Mouse (Mus musculus): Measurements from ENCODE around the gene Tenm3.

Gene Tenm3

DNA sequence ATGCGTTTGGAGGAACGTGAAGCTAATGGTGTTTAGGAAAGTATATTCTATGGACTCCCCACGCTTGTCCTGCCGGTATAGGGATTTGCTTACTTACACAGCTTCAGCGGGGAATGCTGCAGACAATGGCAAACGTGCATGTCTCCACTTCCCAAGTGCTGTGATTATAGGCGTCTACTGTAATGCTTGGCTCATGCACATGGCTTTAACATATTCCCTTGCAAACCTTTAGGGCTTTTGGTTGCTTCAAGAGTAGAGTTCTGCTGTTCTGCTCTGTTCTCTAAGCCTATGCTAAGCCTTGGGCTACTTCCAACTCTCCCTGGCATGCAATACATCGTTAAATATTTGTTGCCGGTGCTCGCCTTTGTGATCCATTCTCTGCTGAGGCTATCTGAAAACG, 102.8 kb downstream of the Tenm3 start:
- DNase-seq (ENCODE audit: low spot score) = no peak

GRCm38 (mm10) chr8:48740147-48740881, 103.4 kb downstream of the Tenm3 start:
- DNase-seq (ENCODE audit: low spot score) = peak; percentile 47

- no peak for DNase-seq (ENCODE audit: low spot score)
Observed at GRCm38 (mm10) chr8:48733731-48734130, 110.0 kb downstream of the Tenm3 start.

DNA sequence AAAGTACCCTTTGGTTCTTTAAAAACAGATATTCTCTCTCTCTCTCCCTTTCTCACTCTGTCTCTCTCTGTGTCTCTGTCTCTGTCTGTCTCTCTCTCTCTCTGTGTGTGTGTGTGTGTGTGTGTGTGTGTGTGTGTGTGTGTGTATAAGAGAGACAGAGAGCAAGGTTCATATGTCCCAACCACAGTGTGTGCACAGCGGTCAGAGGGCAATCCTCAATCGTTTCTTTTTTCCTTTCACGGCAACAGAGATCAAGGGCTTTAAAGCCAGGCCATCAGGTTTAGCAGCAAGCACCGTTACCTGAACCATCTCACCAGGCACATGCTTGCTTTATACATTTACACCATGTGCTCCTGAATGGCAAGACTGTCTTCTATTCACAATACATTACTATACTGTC, 110.7 kb downstream of the Tenm3 start:
- DNase-seq (ENCODE audit: low spot score) = no peak

DNA sequence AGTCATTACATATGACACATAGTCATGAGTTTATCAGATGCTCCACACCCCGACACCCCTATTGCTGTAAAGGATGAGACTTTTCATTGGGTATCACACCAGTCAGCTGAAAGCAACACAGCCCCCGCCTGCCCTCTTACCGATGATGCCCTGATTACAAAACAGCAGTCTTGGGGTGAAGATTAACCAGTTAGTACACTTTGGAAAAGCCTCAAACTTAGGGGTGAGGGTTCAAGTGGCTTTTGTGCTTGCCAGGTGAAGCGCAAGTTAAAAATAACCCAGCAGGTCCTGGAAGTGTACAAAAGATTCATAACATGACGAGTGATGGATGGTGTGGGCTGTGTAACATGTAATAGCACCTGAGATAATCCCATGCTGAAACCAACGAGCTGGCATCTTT, 113.0 kb downstream of the Tenm3 start:
- no peak for DNase-seq (ENCODE audit: low spot score)

DNA sequence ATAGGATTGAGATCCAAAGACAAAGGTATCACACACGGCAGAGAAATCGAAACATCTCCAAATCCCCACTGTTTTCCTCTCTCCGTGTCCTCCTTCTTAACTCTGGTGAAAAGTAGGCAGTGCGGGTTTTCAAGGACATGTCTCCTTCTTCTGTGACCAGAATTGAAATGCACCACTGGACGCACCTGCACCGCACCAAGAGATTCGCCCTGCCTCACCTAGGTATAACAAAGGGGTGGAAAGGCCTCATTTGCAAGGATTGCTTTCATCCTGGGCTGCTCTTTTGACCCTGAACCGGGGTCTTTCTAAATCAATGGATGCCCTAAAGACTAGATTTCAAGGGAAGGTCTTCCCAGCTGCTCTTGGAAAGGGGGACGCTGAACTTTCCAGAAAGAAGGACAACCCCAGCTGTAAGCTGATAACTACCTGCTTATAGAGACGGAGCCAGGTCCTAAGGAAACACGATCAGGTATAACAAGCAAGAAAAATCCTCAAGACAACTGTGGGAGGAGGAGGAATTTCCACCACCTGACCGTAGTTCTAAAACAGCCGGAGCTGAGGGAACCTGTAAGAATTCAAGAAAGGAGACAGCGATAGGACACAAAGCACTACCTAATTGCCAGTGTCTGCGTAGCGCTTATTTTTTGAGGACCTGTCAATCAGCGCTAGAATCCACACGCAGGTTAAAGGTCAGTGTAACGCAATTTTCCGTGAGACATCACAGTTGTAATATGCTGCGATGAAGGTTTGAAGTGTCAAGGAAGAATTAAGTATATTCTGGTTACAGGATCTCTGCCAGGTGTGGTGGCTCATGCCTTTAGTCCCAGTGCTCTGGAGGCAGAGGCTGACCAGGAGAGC, 114.7 kb downstream of the Tenm3 start:
- no peak for DNase-seq (ENCODE audit: low spot score)

DNA sequence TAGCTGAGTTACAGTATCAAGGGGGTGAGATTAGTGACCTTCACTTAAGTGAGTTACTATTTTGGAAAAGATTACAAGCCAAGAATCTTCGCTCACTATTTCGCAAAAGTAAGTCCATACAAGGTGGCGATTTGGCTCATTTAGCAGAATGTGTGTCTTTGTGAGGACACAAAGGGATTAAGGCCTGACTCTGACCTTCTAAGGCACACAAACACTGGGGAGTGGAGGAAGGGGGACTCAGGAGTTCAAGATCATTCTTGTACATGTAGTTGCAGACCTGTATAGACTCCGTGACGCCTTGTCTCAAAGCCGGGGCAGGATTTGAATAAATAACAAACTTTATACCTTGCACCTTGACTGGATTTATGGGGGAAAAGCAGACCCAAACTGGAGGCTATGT, 115.7 kb downstream of the Tenm3 start:
- DNase-seq (ENCODE audit: low spot score) = no peak

DNA sequence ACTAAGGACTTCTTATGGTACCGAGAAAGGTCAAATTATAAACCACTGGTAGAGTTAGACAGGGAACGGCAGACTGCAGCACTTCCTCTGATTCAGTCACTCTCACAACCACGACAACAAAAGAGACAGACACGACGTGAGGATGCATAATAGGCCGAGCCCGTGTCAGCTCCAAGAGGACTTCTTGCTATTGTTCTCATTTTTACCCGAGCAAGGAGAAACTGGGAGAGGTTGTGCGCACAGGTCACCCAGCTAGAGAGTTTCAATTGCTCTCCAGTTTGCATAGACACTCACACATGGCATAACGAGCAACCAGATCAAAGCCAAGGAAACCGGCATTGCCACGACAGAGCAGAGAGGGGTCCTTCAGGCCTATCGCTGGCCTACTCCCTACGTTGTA, 121.0 kb downstream of the Tenm3 start:
- no peak for DNase-seq (ENCODE audit: low spot score)

GRCm38 (mm10) chr8:48722318-48722717, 121.4 kb downstream of the Tenm3 start:
- no peak for DNase-seq (ENCODE audit: low spot score)

DNA sequence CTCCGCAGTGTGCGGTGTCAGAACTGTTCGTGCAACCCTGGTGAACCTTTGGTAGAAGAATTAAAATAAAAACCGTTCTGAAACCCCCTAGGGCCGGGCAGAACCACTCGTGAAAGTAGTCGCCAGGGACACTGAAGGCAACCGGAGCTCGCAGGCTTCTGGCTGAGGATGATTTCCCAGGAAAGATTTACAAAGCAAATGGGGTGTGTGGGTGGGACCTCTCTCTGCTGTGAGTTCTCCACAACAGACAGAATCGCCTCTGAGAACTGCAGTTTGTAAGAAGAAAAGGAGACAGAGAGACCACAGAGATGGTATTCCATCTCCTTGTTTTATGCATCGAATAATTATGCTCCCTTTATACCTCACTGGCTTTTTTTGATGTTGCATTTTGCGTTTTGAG, 122.4 kb downstream of the Tenm3 start:
- no peak for DNase-seq (ENCODE audit: low spot score)

GRCm38 (mm10) chr8:48715616-48716015, 128.1 kb downstream of the Tenm3 start:
- peak; percentile 44 for DNase-seq (ENCODE audit: low spot score)

DNA sequence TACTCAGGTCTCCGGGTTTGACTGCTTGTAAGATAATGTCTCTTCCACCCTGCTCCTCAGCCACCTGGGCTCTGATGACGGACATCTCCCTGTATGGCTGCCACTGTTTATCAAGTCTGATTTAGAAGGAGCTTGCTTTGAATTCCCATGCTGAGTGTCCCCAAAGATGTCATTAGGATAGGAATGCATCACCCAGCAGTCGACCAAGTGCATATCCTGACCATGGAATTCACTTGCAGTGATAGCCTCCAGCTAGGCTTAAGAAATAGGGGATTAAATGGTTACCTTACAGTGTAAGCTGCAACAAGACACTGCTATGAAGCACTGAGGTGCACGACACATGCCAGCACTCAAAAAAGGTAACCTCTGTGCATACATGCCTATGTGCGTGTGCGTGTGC, 137.1 kb downstream of the Tenm3 start:
- no peak for DNase-seq (ENCODE audit: low spot score)

DNA sequence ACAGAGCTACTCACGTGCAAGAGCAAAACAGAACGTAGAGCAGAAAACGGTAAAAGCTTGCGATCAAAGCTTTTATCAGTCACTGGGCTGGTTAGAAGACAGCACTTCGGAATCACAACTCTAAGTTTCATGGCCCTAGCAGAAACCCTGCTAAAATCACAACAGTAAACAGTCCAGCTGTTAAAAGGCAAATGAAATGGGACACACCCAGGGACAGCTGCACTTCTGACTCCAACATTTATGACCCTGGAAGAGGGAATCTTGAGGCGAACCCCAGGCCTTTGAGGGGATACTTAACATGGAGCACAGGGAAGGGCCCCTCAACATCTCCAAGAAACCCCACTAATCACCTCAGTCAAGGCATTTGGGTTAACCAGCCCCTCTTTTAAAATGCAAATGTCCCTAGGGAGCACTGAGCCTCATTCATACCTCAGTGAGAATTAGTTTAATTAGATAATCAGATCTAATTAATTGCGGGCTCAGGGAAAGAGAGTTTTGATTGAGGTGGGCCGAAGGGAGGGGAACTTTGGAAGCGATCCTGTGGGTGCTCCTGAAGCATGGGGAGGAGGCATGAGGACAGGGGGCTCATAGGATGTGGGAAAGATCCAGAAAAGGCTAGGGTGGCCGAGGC, 138.8 kb downstream of the Tenm3 start:
- DNase-seq (ENCODE audit: low spot score) = no peak

DNA sequence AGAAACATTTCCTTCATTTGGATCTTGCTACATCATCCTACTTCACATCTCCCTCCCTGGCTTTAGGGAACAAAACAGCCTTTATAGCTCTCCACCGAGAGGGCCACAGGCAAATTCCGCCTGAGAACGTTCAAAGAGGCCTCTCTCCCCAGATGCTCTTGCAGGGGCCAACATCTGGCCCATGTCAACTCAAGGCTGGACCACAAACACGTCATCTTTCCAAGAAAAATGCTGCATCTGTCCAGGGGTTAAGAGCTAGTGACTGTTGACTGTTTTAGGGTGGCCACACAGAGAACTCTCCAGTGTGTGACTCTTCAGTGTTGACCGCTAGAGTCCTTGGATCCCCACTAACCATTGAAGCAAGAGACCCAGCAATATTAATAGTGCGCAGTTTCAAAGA, 139.3 kb downstream of the Tenm3 start:
- no peak for DNase-seq (ENCODE audit: low spot score)

GRCm38 (mm10) chr8:48690665-48691395, 152.9 kb downstream of the Tenm3 start:
- DNase-seq (ENCODE audit: low spot score) = no peak

DNA sequence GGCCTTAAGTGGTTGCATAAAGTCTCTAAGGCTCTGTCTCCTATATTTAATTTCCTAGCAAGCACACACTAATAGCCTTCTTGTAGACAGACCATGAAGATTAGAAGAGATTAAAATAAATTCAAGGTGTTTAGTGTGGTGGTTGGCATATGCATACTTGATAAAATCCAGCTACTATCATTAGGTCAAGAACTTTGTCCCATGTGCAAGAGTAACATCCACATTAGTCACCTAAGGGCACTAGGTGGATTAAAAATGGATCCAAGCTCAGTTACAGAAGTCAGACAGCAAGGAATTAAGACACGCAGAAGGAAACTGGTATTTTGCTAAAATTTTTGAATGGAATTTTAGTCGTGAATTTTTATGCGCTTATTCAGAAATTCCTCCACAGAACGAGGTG, 155.0 kb downstream of the Tenm3 start:
- no peak for DNase-seq (ENCODE audit: low spot score)

DNA sequence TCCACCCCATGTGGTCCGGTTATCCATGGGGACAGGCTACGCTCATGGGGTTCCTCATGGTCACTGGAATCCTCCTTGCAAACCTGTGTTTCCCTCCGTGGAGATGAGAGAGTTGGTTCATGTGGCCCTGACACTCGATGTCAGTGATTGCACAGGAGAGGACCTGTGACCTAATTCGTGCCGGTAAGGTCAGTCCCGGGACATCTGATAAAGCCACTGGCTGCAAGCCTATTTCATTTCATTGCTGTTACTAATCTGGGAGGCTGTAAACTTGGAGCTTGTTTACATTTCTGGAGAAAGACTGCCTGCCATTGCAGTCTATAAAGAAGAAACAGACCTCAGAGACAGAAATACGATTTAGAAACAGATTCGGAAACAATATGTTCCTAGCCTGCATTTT, 155.6 kb downstream of the Tenm3 start:
- DNase-seq (ENCODE audit: low spot score) = no peak

GRCm38 (mm10) chr8:48673476-48673875, 170.3 kb downstream of the Tenm3 start:
- no peak for DNase-seq (ENCODE audit: low spot score)

DNA sequence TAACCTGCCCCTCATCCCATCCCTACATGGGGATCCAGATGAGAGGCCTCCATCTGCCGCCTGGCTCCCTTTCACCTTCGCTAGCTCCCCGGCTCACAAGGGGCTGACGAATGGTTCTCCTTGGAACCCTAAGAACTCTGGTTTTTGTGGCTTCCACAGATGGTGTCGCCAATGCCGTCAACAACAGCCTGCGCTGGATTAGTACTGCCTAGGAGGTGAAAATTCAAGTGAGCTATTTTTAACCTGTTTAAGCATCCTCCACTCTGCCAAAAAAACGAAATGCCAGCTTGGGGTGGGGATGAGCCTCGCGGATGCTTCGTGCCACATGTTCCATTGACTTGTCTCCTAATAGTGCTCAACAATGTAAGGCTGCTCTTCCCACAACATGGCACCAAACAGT, 171.3 kb downstream of the Tenm3 start:
- DNase-seq (ENCODE audit: low spot score) = no peak

DNA sequence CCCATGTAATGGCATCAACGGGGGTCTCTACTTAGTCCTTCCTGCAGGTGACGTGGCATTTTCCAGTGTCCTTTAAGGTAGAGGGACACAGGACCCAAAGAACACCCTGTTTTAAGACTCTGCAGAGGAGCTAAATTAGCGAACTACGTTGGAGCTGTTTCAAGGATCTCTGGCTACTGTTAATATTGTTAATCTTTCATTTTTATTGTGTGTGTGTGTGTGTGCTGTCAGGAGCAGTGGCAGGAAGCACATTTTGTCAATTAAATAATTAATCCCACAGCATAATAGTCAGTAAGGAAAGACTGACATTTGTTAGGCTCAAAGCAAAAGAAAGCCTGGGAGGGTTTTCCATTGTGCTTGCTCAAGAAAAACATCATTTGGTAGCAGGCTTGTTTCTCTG, 172.4 kb downstream of the Tenm3 start:
- no peak for DNase-seq (ENCODE audit: low spot score)

DNA sequence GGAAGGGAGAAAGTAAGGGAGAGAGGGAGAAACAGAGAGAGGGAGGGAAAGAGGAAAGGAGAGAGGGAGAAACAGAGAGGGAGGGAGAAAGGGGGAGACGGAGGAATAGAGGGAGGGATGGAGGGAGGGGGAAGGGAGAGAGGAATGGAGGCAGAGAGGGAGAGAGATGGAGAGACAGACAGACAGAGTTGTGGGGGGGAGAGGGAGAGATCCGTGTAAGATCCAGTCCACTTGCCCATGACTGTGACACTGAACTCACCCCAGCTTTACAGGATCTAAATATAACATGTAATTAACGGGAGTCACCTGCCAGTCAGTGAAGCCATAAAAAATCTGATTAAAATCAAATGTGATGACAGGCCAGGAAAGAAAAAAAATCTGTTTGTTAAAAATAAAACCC, 172.9 kb downstream of the Tenm3 start:
- no peak for DNase-seq (ENCODE audit: low spot score)

DNA sequence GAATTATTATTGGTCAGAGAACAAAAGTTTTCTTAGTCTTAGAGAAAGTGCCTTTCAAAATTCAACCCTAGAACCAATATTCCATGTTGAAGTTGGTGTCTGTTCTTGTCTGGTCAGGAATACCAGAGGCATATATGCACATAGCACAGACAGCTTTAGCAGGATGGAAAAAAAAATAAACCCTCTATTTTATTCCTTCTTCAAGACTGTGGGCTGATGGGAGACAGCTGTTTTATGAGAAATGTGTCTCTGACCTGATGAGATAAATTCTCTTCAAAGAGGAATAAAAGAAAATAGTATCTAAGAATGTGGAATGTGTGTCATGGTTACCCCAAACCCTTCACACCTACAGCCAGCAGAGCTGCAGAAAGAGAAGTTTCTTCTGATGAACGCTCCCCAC, 173.4 kb downstream of the Tenm3 start:
- no peak for DNase-seq (ENCODE audit: low spot score)
